Mouse (Mus musculus) kidney, embryonic 16.5 days (tissue): ENCODE results near the gene Ltbp4. TPM values are rescaled to one million over a fixed set of nuclear protein-coding genes. Genes with fewer than 3 reads are reported as not detected.
A peak's percentile ranks its signal among the peaks of the same experiment; 100 is the strongest.

ENCODE experiments used
- ATAC-seq: fragments of 200-750 bp; cut with Nextera tagmentation; 2 replicates; pipeline ENCODE4 v1.8.0; 2017; ENCODE audit warnings: moderate TSS enrichment; ENCODE audit not compliant: low FRiP score, low TSS enrichment
- H3K27ac ChIP-seq: fragments of 300-500 bp; sonication (generic); 2 replicates; pipeline ENCODE4 v1.5.1; 2014; ENCODE audit warnings: low read length
- H3K27me3 ChIP-seq: fragments of 300-500 bp; sonication (generic); 2 replicates; pipeline ENCODE4 v1.6.1; 2014; ENCODE audit warnings: low read length, control low read depth, mixed read lengths; ENCODE audit not compliant: insufficient read depth
- H3K36me3 ChIP-seq: fragments of 300-500 bp; sonication (generic); 2 replicates; pipeline ENCODE4 v1.6.1; 2014; ENCODE audit warnings: low read length, control low read depth, mixed read lengths; ENCODE audit not compliant: insufficient read depth
- H3K4me1 ChIP-seq: fragments of 300-500 bp; sonication (generic); 2 replicates; pipeline ENCODE4 v1.6.1; 2014; ENCODE audit warnings: low read length, control low read depth, mixed read lengths; ENCODE audit not compliant: insufficient read depth
- H3K4me2 ChIP-seq: fragments of 300-500 bp; sonication (generic); replicated peaks from 2 replicates; pipeline ENCODE4 v1.6.1; 2014; ENCODE audit warnings: low read depth, low read length
- H3K4me3 ChIP-seq: fragments of 300-500 bp; sonication (generic); 2 replicates; pipeline ENCODE4 v1.5.1; 2014; ENCODE audit warnings: mild to moderate bottlenecking, low read length
- H3K9ac ChIP-seq: fragments of 300-500 bp; sonication (generic); replicated peaks from 2 replicates; pipeline ENCODE4 v1.6.1; 2014; ENCODE audit warnings: low read length
- H3K9me3 ChIP-seq: fragments of 300-500 bp; sonication (generic); 2 replicates; pipeline ENCODE4 v1.6.1; 2016; ENCODE audit warnings: low read length, control low read depth
- WGBS: fragments of 180-500 bp; shearing (Covaris S2); extraction: QIAGEN DNeasy Blood & Tissue Kit; methylation state at CpG from one replicate; pipeline ENCODE4 v1.1.7; 2014; 5-methylcytosine and 5-hydroxymethylcytosine counted together
- polyA plus RNA-seq: library from polyadenylated mRNA; unstranded; fragments of >200 nt; fragmentation: Nextera tagmentation; extraction: Ambion mirVana; gene quantifications from 2 replicates; pipeline ENCODE4 v1.2.1, GENCODE M21; 2015

Gene Ltbp4
- polyA plus RNA-seq, 1 experiment from 2014 or later, result 55.8 TPM

DNA sequence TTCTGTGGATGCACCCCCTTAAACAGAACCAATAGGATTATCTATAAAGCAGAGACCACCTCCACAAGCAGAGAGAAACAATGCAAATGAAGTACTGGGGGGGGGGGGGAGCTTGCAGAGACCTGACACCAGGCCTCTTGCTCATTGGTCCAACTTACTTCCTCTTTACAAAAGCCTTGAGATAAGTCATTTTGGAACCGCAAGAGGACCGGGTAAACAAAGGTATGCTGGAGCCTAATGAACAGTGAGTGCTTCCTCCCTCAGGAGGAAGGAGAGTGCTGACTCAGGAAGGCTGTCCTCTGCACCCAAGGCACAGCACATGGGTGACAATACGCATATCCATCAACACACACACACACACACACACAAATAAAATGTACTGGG is 20.1 kb upstream of the Ltbp4 start:
- Histone ChIP-seq H3K9me3 (no peaks in the 10 kb centered on the region), H3K4me3 (peak overlapping the region; percentile 77; the same call in 1 of the 2 replicates), H3K27ac (peak overlapping the region; percentile 93), H3K4me1 (peaks cover 32% of the 10 kb centered on the region), H3K9ac (no peak overlapping the region; the same call in 1 of the 2 replicates), H3K27me3 (peaks cover 5% of the 10 kb centered on the region; the same call in 1 of the 2 replicates), H3K36me3 (peaks cover 5% of the 10 kb centered on the region; the same call in 1 of the 2 replicates), H3K4me2 (peak overlapping the region; percentile 92)
- ATAC-seq, result no peak
- WGBS, result 24% methylated on average over 3 of the region's 3 CpGs

DNA sequence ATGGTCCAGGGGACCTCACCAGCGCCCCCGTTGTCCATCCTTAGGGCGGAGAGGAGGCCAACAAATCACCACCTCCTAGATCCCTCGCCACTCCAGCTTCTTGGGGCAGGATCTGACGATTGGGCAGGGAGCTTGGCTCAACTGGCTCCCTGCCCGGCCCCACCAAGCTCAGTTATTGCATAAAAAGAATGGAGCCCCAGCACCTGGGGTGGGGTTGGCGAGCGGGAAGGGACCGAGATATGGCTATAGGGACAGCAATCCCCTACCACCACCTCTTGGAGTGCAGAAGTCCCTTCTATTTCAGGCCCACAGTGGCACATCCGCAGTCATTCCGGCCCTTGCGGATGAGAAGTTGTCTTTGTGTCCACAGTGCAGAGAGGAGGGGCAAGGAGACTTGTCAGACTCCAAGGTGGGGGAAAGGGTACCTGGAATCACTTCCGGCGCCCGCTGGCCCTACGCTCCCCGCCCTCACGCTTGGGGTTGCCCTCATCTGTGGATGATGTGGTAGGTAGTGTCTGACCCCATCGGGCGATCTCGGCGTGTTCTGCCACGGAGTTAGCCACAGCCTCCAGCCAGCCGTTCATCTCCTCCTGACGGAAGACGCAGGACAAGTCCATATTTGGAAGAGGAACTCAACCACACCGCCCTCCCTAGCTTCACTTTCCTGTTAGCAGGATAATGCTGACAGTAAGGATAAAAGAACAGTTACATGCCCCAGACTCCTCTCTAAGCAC is 19.5 kb upstream of the Ltbp4 start, which contains the start of gene Gm20479:
Gene Gm20479, minus strand, starts transcription at position 559 of the 734 bp plus-strand sequence.
- 2% methylated on average over 27 of the region's 27 CpGs for WGBS
- Histone ChIP-seq H3K4me2 (peak within 1 kb of the TSS; percentile 92), H3K27me3 (peaks cover under 1% of the 10 kb centered on the region; the same call in 1 of the 2 replicates), H3K4me1 (peaks cover 32% of the 10 kb centered on the region), H3K27ac (peak within 1 kb of the TSS; percentile 93), H3K36me3 (peaks cover 8% of the 10 kb centered on the region; the same call in 1 of the 2 replicates), H3K9ac (peak within 1 kb of the TSS; percentile 67), H3K9me3 (no peaks in the 10 kb centered on the region), H3K4me3 (peak within 1 kb of the TSS; percentile 77)
- no peak for ATAC-seq

DNA sequence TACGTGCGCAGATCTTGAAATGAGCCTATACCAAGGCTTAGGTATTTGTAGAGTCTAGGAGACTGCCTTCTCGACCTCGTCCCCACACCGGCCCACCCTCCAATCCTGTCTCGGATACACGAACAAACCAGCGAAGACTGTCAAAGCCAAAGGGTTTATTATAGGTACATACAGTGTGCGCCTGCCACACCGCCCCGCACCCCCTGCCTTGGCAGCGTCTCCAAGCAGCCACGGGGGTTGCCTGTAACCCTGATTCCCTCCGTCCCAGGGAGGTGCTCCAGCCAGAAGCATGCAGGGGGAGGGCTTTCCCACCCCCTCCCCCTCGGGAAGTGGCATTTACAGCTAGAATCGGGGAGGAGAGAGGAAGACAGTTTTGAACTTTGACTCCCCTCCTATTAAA is 18.8 kb upstream of the Ltbp4 start:
- peak overlapping the region; percentile 77 for H3K4me3 ChIP-seq
- peaks cover 32% of the 10 kb centered on the region for H3K4me1 ChIP-seq
- peak; percentile 58 for ATAC-seq
- no peaks in the 10 kb centered on the region for H3K9me3 ChIP-seq
- peak overlapping the region; percentile 67 for H3K9ac ChIP-seq
- peaks cover 16% of the 10 kb centered on the region for H3K36me3 ChIP-seq
- peak overlapping the region; percentile 93 for H3K27ac ChIP-seq
- peak overlapping the region; percentile 92 for H3K4me2 ChIP-seq
- H3K27me3 ChIP-seq, result no peaks in the 10 kb centered on the region
- WGBS, result 1% methylated on average over 16 of the region's 16 CpGs

DNA sequence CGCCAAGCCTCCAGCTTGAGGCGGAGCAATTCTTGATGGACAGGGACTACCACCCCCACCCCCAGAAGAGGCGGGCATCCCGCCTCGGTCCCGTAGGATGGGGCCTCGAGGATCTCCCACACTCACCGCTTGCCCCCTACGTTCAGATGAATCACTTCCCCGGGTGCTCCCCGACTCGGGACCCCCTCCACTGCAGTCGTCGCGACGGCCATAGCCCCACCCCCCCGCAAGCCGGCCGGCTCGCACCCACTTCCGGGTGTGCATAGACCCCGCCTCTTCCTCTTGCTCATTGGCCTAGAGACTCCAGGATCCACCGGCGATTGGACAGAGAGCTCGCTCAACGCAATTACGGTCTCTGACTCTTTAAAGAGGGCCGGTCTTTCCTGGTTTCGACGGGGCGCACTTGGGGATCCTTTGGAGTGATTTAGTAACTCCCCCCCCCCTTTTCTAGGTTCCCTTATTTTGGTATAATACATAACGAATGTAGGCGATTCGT is 18.3 kb upstream of the Ltbp4 start, which contains the start of gene Shkbp1:
Gene Shkbp1, minus strand, starts transcription at position 275 of the 496 bp plus-strand sequence.
- H3K4me1 ChIP-seq, result peaks cover 28% of the 10 kb centered on the region
- H3K36me3 ChIP-seq, result peaks cover 16% of the 10 kb centered on the region
- under 1% methylated on average over 34 of the region's 34 CpGs for WGBS
- H3K27ac ChIP-seq, result peak within 1 kb of the TSS; percentile 93
- peak within 1 kb of the TSS; percentile 92 for H3K4me2 ChIP-seq
- H3K27me3 ChIP-seq, result no peaks in the 10 kb centered on the region
- ATAC-seq, result peak; percentile 93
- H3K9me3 ChIP-seq, result no peaks in the 10 kb centered on the region
- peak within 1 kb of the TSS; percentile 77 for H3K4me3 ChIP-seq
- H3K9ac ChIP-seq, result peak within 1 kb of the TSS; percentile 68

DNA sequence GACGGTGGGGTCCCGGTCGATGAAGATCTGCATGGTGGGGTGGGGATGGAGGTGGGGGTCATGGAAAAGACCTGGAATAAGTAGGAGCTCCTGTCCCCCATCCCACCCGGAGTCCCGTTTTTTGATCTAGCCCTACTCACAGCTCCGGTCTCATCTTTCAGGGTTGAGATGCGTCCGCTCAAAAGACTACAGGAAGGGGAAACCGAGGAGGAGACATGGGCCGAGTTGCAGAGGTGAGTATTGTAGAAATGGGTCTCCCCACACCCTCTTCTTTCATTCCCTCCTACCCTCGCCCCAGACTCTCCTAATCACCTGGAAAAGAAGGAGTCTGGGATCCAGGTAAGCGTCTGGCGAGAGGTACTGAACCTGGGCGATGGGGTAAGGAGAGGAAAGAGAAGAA is 17.8 kb upstream of the Ltbp4 start:
- Histone ChIP-seq H3K9ac (peak overlapping the region; percentile 68), H3K36me3 (peaks cover 21% of the 10 kb centered on the region), H3K4me3 (peak overlapping the region; percentile 77), H3K27me3 (no peaks in the 10 kb centered on the region), H3K4me2 (peak overlapping the region; percentile 92), H3K4me1 (peaks cover 27% of the 10 kb centered on the region), H3K27ac (peak overlapping the region; percentile 43; the same call in 1 of the 2 replicates), H3K9me3 (no peaks in the 10 kb centered on the region)
- no peak for ATAC-seq
- 7% methylated on average over 14 of the region's 14 CpGs for WGBS

DNA sequence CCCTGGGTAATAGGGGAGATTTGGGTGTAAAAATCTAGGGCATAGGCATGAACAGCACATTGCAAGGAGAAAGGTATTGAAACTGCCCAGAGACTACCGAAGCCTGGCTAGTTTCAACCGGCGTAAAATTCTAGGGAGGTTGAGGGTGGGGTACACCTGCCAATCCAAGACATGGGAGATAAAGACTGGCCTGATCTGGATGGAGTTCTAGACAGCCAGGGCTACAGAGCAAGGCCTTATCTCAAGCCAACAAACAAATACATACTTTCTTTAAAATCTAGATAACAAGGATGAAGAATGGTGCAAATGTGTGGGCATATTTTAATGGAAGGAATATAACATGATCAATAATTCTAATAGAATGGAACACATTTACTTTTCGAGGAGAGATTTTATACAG is 17.3 kb upstream of the Ltbp4 start:
- 43% methylated on average over 4 of the region's 4 CpGs for WGBS

DNA sequence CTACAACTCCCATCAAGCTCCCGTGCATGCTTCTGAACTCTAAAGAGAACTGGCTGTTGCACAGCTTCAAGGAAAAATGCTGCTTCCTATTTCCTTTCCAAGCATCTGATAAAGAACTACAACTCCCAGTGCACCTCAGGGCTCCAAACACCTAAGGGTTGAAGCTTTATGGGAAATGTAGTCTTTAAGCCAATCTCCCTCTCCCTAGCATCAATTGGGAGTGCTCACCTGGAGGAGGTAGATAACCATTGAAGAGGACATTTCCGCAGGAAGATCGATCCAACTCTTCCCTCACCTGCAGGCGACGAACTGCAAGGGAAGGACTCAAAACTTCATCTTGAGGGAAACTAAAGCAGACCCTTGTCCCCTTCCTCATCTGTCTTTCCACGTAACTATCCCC is 16.7 kb upstream of the Ltbp4 start:
- H3K4me1 ChIP-seq, result peaks cover 27% of the 10 kb centered on the region
- no peaks in the 10 kb centered on the region for H3K9me3 ChIP-seq
- peak overlapping the region; percentile 77; the same call in 1 of the 2 replicates for H3K4me3 ChIP-seq
- 0 out of 2 replicates have a peak, but pooled peaks have one; percentile 17 for ATAC-seq
- no peaks in the 10 kb centered on the region for H3K27me3 ChIP-seq
- WGBS, result 11% methylated on average over 6 of the region's 6 CpGs
- peaks cover 24% of the 10 kb centered on the region for H3K36me3 ChIP-seq
- H3K27ac ChIP-seq, result no peak overlapping the region
- H3K4me2 ChIP-seq, result peak overlapping the region; percentile 92
- no peak overlapping the region for H3K9ac ChIP-seq

More for the DNA sequence above, 17.3 kb upstream of the Ltbp4 start:
- Histone ChIP-seq H3K36me3 (peaks cover 24% of the 10 kb centered on the region), H3K4me2 (peak overlapping the region; percentile 92), H3K4me3 (peak overlapping the region; percentile 77), H3K9me3 (no peaks in the 10 kb centered on the region), H3K27ac (no peak overlapping the region), H3K9ac (peak overlapping the region; percentile 68; the same call in 1 of the 2 replicates), H3K4me1 (peaks cover 27% of the 10 kb centered on the region), H3K27me3 (no peaks in the 10 kb centered on the region)
- ATAC-seq, result no peak; the same call in 1 of the 2 replicates

DNA sequence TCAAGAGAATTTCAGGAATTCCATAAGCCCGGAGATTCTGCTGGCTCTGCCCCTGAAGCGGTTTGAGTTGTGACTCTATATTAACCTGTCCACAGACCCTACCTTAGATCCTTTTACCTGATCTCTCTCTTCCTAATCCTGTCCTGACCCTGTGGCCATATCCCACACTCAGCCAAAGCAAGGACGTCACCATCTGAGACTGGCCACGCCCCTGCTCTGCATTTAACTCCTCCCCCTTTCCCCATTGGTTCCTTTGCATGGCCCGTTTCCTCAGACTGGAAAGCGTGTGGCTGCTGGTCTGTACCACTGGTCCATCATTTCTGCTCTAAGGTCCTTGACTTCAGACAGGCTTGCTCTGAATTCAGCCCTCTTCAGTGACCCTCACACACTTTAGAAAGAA is 8.0 kb upstream of the Ltbp4 start:
- ATAC-seq, result peak; percentile 50; the same call in 1 of the 2 replicates
- H3K4me3 ChIP-seq, result no peak overlapping the region
- peaks cover 31% of the 10 kb centered on the region for H3K36me3 ChIP-seq
- H3K9ac ChIP-seq, result no peak overlapping the region
- no peaks in the 10 kb centered on the region for H3K27me3 ChIP-seq
- no peaks in the 10 kb centered on the region for H3K4me1 ChIP-seq
- WGBS, result 22% methylated on average over 6 of the region's 6 CpGs
- H3K27ac ChIP-seq, result no peak overlapping the region
- no peaks in the 10 kb centered on the region for H3K9me3 ChIP-seq
- H3K4me2 ChIP-seq, result no peak overlapping the region

DNA sequence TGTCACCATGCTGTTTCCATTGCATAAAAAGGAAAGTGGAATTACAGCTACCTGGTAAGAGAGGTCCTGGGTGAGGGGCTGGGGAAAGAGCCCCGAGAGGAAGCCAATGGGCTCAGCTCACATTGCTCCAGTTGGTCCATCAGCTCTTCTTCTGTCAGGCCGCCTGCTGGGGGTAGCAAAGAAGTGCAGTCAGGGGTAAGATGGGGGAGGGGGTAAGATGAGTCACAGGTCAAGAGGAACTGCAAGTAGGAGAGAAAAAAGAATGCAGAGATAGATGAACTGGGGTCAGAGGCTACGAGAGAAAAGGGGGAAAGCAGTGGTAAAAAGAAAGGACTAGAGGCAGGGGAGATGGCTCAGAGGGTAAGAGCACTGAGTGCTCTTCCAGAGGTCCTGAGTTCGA is 5.1 kb upstream of the Ltbp4 start:
- H3K9ac ChIP-seq, result no peak overlapping the region
- H3K27me3 ChIP-seq, result peaks cover 18% of the 10 kb centered on the region; the same call in 1 of the 2 replicates
- no peak overlapping the region for H3K4me3 ChIP-seq
- H3K4me1 ChIP-seq, result peaks cover 2% of the 10 kb centered on the region; the same call in 1 of the 2 replicates
- H3K36me3 ChIP-seq, result peaks cover 16% of the 10 kb centered on the region; the same call in 1 of the 2 replicates
- ATAC-seq, result no peak
- H3K9me3 ChIP-seq, result no peaks in the 10 kb centered on the region
- no peak overlapping the region for H3K4me2 ChIP-seq
- H3K27ac ChIP-seq, result no peak overlapping the region
- 48% methylated on average over 4 of the region's 4 CpGs for WGBS
